Mouse (Mus musculus): Measurements from ENCODE around the gene Fam49a.

The Fam49a gene

GRCm38 (mm10) chr12:12359923-12360322, 98.0 kb downstream of the Fam49a start:
- no peak for DNase-seq (ENCODE audit: low spot score)

- peak; percentile 68 for DNase-seq (ENCODE audit: low spot score)
Observed at GRCm38 (mm10) chr12:12362371-12362770, 100.4 kb downstream of the Fam49a start.

GRCm38 (mm10) chr12:12364201-12364600, 102.3 kb downstream of the Fam49a start:
- DNase-seq (ENCODE audit: low spot score), result no peak

- no peak for DNase-seq (ENCODE audit: low spot score)
Observed at GRCm38 (mm10) chr12:12367423-12367822, 105.5 kb downstream of the Fam49a start.

- DNase-seq (ENCODE audit: low spot score), result no peak
Observed at GRCm38 (mm10) chr12:12373111-12373862, 111.3 kb downstream of the Fam49a start.

- DNase-seq (ENCODE audit: low spot score), result peak; percentile 22
Observed at GRCm38 (mm10) chr12:12379056-12379455, 117.1 kb downstream of the Fam49a start.

GRCm38 (mm10) chr12:12389271-12389670, 127.3 kb downstream of the Fam49a start:
- DNase-seq (ENCODE audit: low spot score), result no peak

GRCm38 (mm10) chr12:12396224-12396623, 134.3 kb downstream of the Fam49a start:
- peak; percentile 70 for DNase-seq (ENCODE audit: low spot score)

GRCm38 (mm10) chr12:12401051-12401465, 139.1 kb downstream of the Fam49a start:
- peak; percentile 40 for DNase-seq (ENCODE audit: low spot score)

GRCm38 (mm10) chr12:12401504-12401903, 139.6 kb downstream of the Fam49a start:
- DNase-seq (ENCODE audit: low spot score), result peak; percentile 17

- DNase-seq (ENCODE audit: low spot score), result peak; percentile 36
Observed at GRCm38 (mm10) chr12:12405491-12406110, 143.7 kb downstream of the Fam49a start.

GRCm38 (mm10) chr12:12409044-12409443, 147.1 kb downstream of the Fam49a start:
- no peak for DNase-seq (ENCODE audit: low spot score)

- peak; percentile 91 for DNase-seq (ENCODE audit: low spot score)
Observed at GRCm38 (mm10) chr12:12412674-12413073, 150.7 kb downstream of the Fam49a start.

GRCm38 (mm10) chr12:12420423-12420822, 158.5 kb downstream of the Fam49a start:
- DNase-seq (ENCODE audit: low spot score), result no peak

- DNase-seq (ENCODE audit: low spot score), result peak; percentile 95
Observed at GRCm38 (mm10) chr12:12420841-12421579, 159.1 kb downstream of the Fam49a start.

- DNase-seq (ENCODE audit: low spot score), result peak; percentile 22
Observed at GRCm38 (mm10) chr12:12421580-12421878, 159.6 kb downstream of the Fam49a start.

- DNase-seq (ENCODE audit: low spot score), result no peak
Observed at GRCm38 (mm10) chr12:12425188-12425587, 163.2 kb downstream of the Fam49a start.

- no peak for DNase-seq (ENCODE audit: low spot score)
Observed at GRCm38 (mm10) chr12:12427285-12427684, 165.3 kb downstream of the Fam49a start.

GRCm38 (mm10) chr12:12428886-12429285, 166.9 kb downstream of the Fam49a start:
- no peak for DNase-seq (ENCODE audit: low spot score)

Data from embryo, embryonic 10 days (tissue).